In genomic region chr3:59097421-59097820, GRCm38 (mm10) we compare ENCODE assay signal across 19 mouse cellular contexts. TPM values are rescaled to one million over a fixed set of nuclear protein-coding genes. Genes with fewer than 3 reads are reported as not detected.
A peak's percentile ranks its signal among the peaks of the same experiment; 100 is the strongest.
DNase-seq lines count a peak whose midpoint lies in the region; ATAC-seq and TF ChIP-seq lines count a peak whose summit lies in the region.
"Had no signal": no experiment of that assay in that cellular context is flagged by ENCODE, and none has a peak within 500 bp of the region (broad histone marks: within the 10 kb centered on the region; RNA-seq: fewer than 3 reads in every experiment).

No protein-coding gene starts in this region.

- H3K9ac ChIP-seq in lung, embryonic 14.5 days: no peak overlapping the region
- H3K9ac ChIP-seq in liver, embryonic 15.5 days: no peak overlapping the region
- H3K9ac ChIP-seq: neural tube, embryonic 12.5 days had no signal

- no peaks in the 10 kb centered on the region for H3K36me3 ChIP-seq in lung, embryonic 14.5 days (ENCODE audit: insufficient read depth)
- no peaks in the 10 kb centered on the region for H3K36me3 ChIP-seq in liver, embryonic 15.5 days (replicated peaks)
- H3K36me3 ChIP-seq: neural tube, embryonic 12.5 days had no signal

- H3K27me3 ChIP-seq in lung, embryonic 14.5 days (ENCODE audit: insufficient read depth, low read length): no peaks in the 10 kb centered on the region
- H3K27me3 ChIP-seq in liver, embryonic 15.5 days: no peaks in the 10 kb centered on the region
- H3K27me3 ChIP-seq: CH12.LX; neural tube, embryonic 12.5 days had no signal

- H3K9me3 ChIP-seq in lung, embryonic 14.5 days (ENCODE audit: low read depth, low read length): no peaks in the 10 kb centered on the region
- no peaks in the 10 kb centered on the region for H3K9me3 ChIP-seq in liver, embryonic 15.5 days (replicated peaks)
- H3K9me3 ChIP-seq: neural tube, embryonic 12.5 days had no signal

- H3K27ac ChIP-seq in lung, embryonic 14.5 days (ENCODE audit: low read depth): no peak overlapping the region
- H3K27ac ChIP-seq in liver, embryonic 15.5 days (replicated peaks): no peak overlapping the region
- H3K27ac ChIP-seq: neural tube, embryonic 12.5 days had no signal

- ATAC-seq in lung, embryonic 14.5 days (ENCODE audit: insufficient read depth): peak; percentile 52; the same call in 1 of the 2 replicates
- peak; percentile 49; the same call in 1 of the 2 replicates for ATAC-seq in liver, embryonic 15.5 days (ENCODE audit: insufficient read depth)

- H3K4me3 ChIP-seq in lung, embryonic 14.5 days (ENCODE audit: low read depth, low read length): no peak overlapping the region
- H3K4me3 ChIP-seq in liver, embryonic 15.5 days (replicated peaks): no peak overlapping the region
- H3K4me3 ChIP-seq: neural tube, embryonic 12.5 days had no signal

- H3K4me2 ChIP-seq in lung, embryonic 14.5 days: no peak overlapping the region
- no peak overlapping the region for H3K4me2 ChIP-seq in liver, embryonic 15.5 days
- H3K4me2 ChIP-seq: heart, embryonic 11.5 days; neural tube, embryonic 12.5 days had no signal

- DNase-seq in adrenal gland, postnatal 14 days: peak; percentile 15
- DNase-seq in adrenal gland, adult 8-10 months: no peak
- no peak for DNase-seq in lung, embryonic 14.5 days
- no peak for DNase-seq in lung, postnatal 10 days
- peak; percentile 59 for DNase-seq in retina, postnatal 1 day
- no peak for DNase-seq in left cerebral cortex, adult 8-10 months (ENCODE audit: low spot score in 2 of 2)
- DNase-seq: cerebellum, postnatal 10 days; embryo, embryonic 11 days; gastrocnemius, postnatal 10 days; kidney, adult 8-10 months; kidney, postnatal 25 days; right cerebral cortex, postnatal 25 days; thymus, postnatal 25 days had no signal

- no peak for TF ChIP-seq CTCF in lung, embryonic 14.5 days (IDR thresholded peaks at IDR 0.05; ENCODE audit: low read depth)

- 45% methylated on average over 6 of the region's 6 CpGs for WGBS in lung, embryonic 14.5 days
- 59% methylated on average over 6 of the region's 6 CpGs for WGBS in liver, embryonic 15.5 days (ENCODE audit: insufficient replicate concordance)

- no peaks in the 10 kb centered on the region for H3K4me1 ChIP-seq in lung, embryonic 14.5 days (ENCODE audit: insufficient read depth)
- H3K4me1 ChIP-seq in liver, embryonic 15.5 days (replicated peaks): peaks cover 8% of the 10 kb centered on the region
- H3K4me1 ChIP-seq: neural tube, embryonic 12.5 days had no signal

RNA-seq across cellular contexts. Expression of gene Gpr171, which starts 4.2 kb away (rescaled TPM):
- 0.59 and 2.6 TPM in 2 replicates for total RNA-seq in adrenal gland, postnatal 14 days (2021)
- total RNA-seq in adrenal gland, adult 8-10 months (2022): under 1 TPM; 0.15 to 0.45 (median 0.29) TPM
- 0.80 and 0.84 TPM in 2 replicates for polyA plus RNA-seq in lung, embryonic 14.5 days (2014; fragmentation: Nextera tagmentation; extraction: Ambion mirVana)
- 0.68 and 0.77 TPM in 2 replicates for polyA plus RNA-seq in liver, embryonic 15.5 days (2015; fragmentation: Nextera tagmentation; extraction: Ambion mirVana)
- not detected for total RNA-seq in left cerebral cortex, adult 8-10 months (2022)
- total RNA-seq: layer of hippocampus, postnatal 10 days; left cerebral cortex, postnatal 10 days had no signal

RNA-seq across cellular contexts. Expression of gene P2ry14, which starts 56.0 kb away (rescaled TPM):
- 11.7 and 17.6 TPM in 2 replicates for total RNA-seq in adrenal gland, postnatal 14 days (2021)
- total RNA-seq in adrenal gland, adult 8-10 months (2022): 10 to 100 TPM; 25.4 to 47.3 (median 37.8) TPM
- polyA plus RNA-seq in lung, embryonic 14.5 days (2014; fragmentation: Nextera tagmentation; extraction: Ambion mirVana): 11.7 and 14.7 TPM in 2 replicates
- 6.6 and 7.0 TPM in 2 replicates for polyA plus RNA-seq in liver, embryonic 15.5 days (2015; fragmentation: Nextera tagmentation; extraction: Ambion mirVana)
- 1 to 10 TPM; 1.9 to 2.8 (median 2.2) TPM for total RNA-seq in left cerebral cortex, adult 8-10 months (2022)

Comparison
In these comparisons a context has a peak if more than half of its experiments do, and no peak if none do; other contexts are left out.
1. DNase-seq: peak in adrenal gland, postnatal 14 days (single experiment) and retina, postnatal 1 day (single experiment); none in adrenal gland, adult 8-10 months (single experiment), lung, embryonic 14.5 days (single experiment), lung, postnatal 10 days (single experiment) and left cerebral cortex, adult 8-10 months (0 of 2).